Mouse (Mus musculus) spleen, postnatal 4 days (tissue): ENCODE data around the gene Frrs1l.
A peak's percentile ranks its signal among the peaks of the same experiment; 100 is the strongest.

Experiments used
- DNase-seq, 2 experiments: peaks; one replicate each; pipeline ENCODE4 v3.0.0; 2022; ENCODE audit warnings: low spot score in 2 of 2

The Frrs1l gene

DNA sequence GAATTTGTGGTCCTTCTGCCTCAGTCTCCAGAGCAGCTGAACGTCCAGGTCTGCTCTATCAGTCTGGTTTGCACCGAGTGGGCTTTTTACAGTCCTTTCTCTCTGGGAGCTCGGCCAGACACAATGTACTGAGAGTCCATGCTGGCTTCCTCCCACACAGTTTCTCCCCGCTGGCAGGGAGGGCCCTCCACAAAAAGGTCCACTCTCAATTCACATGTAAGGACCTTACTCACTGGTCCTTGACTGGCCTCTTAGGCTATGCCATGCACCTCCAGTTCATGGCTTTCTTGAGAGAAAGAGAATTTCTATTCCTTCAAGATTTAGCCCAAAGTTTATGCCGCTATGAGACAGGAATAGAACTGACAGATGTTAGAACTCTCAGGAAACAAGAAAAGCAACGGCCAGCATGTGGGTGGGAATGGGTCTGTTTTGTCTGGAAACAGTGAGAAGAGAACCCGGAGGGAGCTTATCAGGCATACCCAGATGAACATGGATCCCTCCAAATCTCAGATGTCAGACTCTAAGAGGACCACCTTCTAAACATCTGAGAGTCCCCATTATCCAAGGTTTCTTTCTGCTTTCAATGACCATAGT lies 24.5 kb downstream of the Frrs1l start:
- no peak for DNase-seq

DNA sequence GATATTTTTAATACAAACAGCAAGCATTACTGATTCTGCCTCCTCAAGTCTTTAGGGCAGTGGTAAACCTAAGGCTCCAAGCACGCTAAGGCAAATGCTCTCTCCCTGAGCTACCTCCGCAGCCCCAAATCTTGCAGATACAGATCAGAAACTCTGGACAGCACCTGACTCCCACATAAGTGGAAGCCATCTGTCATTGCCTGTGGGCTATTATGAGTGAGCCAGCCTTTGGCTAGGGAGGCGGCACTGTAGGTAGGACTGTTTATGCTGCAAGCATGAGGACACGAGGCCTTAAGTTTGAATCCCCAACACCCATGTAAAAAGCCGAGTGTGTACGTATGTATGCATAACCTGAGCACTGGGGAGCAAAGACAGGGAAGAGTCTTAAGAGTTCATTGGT lies 26.5 kb downstream of the Frrs1l start:
- DNase-seq = no peak

DNA sequence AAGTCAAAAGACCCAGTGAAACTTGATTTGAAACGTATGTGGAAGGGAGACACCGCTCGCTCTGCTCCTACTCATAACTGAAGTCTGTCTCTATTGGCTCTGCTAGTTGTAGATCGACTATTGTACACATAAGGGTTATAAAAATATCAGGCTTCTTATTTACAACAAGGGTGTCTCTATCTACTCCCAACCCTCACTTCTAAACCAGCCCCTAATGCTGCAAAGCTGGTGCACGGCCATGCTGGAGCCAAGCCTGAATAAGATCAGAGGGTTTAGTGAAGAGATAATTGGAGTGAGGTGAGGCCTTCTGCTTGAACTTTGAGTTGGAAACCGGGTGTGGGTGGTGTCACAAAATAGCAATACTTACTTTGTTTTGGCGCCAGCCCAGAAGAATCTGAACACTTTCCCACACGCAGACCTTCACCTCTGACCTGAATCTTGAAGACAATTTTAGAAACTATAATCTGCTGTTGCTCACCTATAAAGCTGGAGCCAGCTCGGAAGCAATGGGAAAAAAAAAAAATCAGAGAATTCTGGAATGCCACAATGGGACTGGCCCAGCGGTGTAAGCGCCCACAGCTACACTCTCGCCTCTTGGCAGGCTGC lies 28.8 kb downstream of the Frrs1l start:
- no peak for DNase-seq

DNA sequence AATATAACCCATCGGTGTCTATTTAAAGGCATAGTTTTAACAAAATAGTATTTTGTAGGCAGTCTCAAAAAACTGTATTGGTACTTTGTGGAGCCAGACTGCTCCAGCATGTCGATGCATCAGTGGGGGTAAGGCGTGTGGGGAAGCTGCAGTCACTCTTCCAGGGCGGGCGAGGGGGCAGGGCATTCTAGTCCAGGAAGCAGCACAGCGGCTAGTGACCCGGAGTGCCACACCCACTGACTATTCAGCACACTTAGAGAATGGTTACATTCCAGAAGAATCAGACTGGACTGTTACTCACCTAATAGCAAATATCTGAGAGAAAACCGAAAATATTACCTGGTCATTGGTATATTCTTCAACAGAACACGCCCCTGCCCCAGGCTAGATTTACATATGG lies 32.7 kb downstream of the Frrs1l start:
- DNase-seq = no peak

DNA sequence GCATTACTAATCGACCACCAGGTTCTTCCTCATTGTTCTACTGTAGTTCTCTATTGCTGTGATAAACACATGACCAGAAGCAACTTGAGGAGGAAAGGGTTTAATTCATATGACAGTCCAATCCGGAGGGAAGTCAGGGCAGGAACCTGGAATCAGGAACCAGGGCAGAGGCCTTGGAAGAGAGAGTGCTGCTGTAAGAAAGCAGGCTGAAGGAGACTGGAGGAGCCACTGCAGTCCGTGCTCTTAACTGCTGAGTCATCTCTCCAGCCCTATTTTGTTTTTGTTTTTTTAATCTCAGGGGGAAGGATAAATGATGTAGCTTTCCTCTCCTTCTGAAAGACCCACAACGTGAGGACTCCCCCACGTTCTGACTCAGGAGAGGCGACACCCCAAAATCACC lies 37.0 kb downstream of the Frrs1l start:
- no peak for DNase-seq

DNA sequence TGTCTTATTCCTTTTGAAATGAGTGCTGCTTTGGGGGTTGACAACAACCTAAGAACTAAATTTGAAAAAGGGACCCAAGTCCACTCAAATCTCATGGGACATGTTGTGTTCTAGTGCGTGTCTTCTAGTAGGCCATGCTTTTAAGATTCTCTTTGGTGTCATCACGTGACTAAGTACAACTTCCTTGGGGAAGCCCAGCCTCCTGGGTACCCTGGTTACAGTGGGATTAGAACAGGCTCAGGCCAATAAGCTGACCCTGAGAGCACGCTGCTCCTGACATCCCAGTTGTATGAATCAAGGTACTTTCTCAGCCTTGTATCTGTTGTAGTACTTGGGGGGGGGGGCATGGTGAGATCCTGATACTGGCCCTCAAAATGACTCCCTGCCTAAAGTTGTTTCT lies 38.5 kb downstream of the Frrs1l start:
- no peak for DNase-seq

DNA sequence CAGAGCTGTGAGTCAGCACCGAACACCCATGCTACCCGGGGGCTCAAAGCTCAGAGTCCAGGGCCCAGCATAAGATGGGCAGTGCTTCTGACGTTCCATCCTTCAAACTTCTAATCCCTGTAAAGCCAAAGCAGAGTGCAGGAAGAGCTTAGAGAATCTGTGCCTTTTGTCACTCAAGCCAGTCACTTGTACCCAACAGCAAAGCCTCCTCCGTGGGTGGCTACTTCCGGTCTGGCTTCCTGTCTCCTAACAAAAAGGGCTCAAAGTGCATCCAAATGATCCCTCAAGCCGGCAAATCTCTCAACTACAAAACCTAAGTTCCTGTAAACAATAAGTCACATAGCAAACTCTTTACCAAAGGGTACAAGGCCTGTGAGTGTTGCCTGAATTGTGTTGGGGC lies 40.7 kb downstream of the Frrs1l start:
- no peak for DNase-seq

DNA sequence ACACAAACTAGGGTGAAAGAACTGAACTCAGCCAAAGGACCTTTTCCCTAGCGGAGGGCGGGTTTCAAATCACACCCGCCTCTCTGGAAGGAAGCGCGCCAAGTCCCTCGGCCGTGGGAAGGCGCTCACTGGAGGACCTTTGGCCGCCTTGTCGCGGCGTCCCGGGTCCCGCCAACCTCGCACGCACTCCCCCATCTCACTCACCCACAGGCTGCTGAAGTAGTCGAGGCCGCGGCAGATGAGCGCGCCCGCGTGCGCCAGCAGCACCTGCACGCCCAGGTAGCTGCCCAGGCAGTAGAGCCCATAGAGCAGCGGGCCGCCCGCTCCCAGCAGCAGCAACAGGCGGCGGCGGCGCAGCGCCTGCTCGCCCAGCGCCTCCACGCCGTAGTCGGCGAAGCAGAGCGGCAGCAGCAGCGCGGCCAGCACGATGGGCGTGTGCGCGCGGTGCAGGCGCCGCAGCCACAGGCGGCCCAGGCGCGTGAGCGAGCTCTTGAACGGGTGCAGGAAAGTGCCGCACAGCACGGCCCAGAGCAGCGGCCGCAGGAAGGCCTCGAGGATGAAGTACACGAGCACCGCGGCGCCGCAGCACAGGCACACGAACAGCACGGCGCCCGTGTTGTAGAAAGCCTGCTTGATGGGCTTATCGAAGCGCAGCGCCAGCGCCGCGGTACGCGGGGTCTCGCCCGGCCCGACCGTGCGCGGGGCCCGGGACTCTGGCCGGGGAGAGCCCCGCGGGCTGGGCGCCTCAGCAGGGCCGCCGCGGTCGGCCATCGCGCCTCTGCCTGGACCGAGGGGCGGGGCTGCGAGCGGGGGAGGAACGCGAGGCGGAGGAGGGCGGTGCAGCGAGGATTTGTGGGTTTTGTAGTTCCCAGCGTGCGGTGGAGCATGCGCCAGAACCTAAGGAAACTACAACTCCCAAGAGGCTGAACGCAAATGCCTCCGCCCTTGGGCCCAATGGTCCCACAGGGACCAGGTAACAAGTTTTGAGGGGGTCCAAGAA lies 43.2 kb downstream of the Frrs1l start, which contains the start of gene Tmem245:
TSS of gene Tmem245 (minus strand) at position 797 of the 1,000 bp plus-strand sequence.
- peak; percentile 89 to 93 for DNase-seq

DNA sequence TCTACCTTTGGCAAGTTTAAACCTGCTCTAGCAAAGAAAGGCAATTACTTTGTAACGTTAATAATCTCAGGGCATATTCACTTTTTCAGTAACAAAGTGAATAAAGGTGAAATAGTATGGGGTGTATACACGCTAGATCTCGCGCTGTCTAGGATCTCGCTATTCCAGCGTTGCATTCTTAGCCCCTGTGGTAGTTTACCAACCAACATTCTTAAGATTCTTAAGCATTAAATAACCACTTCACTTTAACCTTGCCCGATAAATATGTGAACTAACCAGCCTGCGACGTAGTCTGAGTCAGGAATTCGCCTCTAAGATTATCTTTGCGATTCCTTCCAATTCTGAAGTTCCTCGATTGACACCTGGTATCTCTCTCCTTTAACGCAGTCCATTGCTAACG lies 44.0 kb downstream of the Frrs1l start:
- no peak for DNase-seq

DNA sequence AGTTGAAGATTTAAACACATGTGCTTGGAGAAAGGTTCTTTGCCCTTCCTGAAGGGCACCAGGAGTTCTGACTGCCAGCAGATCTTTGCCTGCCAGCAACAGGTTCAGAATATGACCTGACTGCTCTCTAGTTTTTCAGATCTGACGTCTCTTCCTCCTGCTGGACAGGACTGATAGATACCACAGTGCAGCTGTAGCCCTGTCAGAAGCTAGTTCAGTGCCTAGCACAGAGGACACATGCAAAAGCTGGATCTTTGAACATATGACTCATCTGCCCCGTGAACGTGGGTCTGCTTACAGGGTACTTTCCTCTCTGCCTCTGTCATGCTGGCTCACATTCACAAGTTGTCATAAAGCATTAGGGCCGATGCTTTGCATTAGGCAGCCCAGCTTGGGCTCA lies 45.9 kb downstream of the Frrs1l start:
- DNase-seq = no peak

DNA sequence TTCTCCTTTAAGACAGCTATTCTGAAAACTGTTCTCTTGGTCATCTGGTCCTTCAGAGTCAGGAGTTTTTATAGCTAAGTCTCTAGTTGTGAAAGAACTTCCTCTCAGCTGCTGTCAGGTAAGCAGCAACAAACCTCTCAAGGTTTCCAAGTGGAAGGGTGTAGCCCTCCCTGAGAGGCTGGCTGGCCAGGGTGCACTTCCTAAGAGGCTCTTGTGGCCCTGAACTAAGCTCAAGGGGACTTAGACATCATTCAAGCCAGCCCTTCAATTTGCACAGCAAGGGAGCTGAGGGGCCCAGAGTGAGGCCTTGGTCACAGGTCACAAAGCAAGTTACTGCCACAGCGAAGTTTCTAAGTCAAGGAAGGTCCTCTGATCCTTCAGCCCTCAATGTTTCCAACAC lies 46.9 kb downstream of the Frrs1l start:
- no peak for DNase-seq

DNA sequence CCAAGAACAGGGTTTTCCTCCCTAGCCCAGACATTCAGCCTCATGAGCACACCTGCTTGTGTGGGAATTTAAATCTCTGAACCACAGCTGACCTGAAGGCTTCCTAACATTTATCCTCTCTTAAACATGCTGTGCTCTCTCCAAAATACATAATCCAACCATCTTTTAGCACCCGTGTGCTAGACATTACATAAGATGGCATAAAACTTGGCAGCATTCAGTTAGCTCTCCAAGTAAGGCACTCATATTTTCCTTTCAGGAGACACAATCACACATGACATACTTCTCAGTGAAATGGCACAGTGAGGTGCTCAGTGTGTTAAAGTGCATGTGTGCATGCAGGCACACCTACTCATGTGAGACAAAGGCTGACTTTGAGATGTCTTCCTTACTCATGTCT lies 47.6 kb downstream of the Frrs1l start:
- DNase-seq = no peak

DNA sequence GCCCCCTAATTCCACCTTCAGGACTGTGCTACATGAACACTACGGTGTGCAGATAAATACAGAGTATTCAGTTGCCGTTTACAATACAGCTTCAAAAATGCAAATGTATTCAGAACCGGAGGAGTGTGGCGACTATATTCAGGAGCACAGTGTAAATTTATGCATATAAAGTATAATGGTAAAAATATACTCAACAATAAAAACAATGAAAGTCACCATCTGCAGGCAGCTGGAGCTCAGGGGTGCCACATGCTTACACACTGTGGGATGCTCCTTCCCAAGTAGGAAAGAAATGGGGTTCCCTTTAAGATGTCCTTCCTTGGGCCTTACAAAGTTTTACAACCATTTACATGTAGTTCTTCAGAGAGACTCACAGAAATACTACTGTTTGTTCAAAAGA lies 48.7 kb downstream of the Frrs1l start:
- no peak for DNase-seq

DNA sequence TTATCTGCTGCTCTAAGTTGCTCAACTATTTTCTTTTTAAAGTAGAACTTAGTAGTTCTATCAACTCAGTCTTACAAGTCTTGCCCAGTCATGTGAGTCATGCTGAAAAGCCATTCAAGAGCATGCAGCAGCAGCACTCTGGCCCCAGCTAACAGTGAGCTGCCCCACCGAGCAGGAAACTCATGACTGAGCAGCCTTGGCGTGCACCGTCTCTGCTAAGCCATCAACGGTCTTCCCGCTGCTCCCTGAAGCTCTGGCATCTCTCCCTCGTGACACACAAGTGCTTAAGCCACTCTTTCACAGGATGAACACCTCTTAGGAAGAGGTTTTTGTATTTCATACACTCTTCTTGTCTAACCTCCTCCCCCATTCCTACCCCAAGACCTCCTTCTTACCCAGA lies 53.1 kb downstream of the Frrs1l start:
- no peak for DNase-seq

DNA sequence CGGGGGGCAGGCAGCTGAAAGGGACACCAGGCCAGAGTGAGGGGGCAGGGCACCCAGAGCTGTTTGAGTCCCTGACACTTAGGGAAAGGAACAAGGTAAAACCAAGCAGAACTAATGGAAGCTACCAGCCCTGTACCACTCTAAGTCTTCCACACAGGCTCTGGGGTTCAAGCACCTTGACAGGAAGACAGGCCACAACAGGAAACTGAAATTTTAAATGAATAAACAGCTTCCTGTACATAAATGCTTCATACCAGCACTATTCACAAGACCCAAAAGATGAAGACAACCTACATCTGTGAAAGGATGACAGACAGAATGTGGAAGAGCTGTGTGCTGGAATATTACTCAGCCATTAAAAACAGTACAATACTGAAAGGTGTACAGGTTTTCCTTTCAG lies 54.9 kb downstream of the Frrs1l start:
- DNase-seq = no peak

DNA sequence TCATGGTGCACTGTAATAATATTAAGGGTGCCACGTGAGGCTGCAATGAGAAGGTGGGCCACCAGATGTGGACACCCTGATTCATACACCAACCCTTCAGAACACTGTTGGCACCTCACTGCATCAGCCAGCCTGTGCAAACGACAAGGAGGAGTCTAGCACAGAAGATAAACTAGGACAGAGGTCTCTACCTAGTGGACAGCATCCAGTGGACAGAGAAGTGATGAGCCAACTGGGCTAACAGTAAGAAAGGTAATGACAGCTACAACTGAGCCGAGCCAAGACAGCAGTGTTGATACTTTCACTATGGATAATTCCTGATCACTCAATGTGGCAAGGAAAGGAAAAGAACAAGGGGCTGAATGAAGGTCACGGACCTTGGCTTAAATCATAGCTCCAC lies 57.0 kb downstream of the Frrs1l start:
- DNase-seq = no peak

DNA sequence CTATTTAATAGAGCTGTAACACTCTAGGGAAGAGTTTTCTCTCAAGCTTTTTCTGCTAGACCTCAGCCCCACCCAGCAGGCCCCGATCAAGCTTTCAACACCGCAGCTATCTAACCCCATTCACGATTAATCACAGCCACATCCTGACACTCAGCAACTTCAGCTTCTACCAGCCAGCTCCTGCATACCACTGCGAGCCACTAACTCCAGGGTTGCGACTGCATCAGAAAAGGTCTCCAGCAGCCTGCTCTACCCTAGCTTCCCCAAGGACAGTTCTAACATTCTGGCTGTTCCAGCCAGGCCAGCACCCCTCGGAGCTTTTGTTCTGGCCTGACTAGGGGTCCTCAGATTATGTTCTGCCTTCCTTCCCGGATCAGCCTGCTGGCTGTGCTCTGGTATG lies 58.1 kb downstream of the Frrs1l start:
- no peak for DNase-seq

DNA sequence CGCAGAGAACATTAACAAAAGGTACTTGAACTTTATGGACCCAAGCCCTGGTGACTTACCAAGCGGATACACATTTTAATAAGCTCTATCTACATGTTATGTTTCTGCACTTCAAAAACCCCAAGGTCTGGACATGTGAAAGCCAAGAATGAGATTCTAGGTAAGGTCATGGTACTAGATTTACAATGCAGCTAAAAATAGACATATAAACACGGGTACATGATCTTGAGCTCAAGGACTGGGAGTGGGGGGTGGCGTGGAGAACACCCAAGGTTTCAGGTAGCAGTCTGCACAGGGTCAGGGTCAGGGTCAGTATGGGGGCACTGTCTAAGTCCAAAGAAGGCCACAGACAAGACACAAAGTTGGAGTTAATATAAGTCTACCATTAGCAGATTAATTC lies 59.9 kb downstream of the Frrs1l start:
- DNase-seq = no peak

DNA sequence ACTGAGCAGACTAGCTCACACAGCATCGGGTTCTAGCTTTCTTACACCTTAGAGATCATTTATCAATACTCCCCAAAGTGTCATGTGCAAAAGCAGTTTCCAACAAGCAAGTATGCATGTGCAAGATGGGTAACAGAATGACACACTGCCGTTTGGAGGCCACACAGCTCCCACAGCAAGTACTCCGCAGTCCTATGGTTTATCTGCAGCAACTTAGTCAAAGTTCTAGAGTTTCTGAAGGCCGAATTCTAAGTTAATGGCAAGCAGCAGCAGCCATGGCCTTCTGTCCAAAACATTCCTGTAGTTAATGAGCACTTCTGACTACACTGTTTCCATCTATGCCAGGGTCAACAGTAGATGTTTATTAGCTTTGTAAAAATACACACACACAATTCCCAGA lies 63.2 kb downstream of the Frrs1l start:
- no peak for DNase-seq

DNA sequence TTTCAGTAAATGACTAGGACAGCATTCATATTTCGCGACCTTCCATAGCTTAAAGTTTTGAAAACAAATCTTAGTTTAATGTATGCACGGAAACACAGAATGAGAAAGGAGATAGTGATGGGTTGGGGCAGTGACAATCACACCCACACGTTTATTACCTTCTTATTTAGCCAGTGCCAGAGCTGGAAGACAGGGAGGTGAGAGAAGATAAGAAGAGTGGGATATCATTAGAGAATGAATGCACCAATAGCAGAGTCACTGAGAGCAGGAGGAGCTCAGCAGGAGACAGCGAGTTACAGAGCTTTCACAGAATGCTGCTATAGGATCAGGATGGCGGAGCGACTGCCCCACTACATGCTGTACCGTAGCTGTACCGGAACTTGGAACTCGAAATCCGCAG lies 68.0 kb downstream of the Frrs1l start:
- no peak for DNase-seq

DNA sequence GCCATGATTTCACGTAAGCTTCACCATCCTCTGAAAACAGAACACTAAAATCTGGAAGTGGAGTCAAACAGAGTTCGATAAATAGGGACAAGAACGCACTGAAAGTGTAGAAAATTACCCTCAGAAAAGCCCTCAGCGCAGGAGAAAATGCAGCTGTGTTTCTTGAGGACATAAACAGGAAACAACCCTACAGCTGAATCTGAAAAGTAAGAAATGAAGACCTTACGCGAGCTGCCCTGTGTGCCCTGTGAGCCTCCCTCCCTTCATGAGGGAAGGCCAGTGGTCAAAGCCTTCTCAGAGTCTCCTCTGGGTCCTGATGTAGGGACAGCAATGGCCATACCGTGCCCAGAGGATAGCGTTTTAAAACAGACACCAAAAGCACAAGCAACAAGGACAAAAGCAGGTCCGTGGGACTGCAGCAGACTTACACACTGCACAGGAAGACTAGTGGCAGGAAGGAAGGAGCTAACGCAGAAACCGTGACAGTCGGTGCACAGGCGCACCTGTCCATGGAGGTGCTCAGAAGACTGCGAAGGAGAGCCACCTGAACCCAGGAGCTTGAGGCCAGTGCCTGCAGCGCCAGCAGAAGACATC lies 74.4 kb downstream of the Frrs1l start:
- peak in 1 of 2 experiments; percentile 17 for DNase-seq

DNA sequence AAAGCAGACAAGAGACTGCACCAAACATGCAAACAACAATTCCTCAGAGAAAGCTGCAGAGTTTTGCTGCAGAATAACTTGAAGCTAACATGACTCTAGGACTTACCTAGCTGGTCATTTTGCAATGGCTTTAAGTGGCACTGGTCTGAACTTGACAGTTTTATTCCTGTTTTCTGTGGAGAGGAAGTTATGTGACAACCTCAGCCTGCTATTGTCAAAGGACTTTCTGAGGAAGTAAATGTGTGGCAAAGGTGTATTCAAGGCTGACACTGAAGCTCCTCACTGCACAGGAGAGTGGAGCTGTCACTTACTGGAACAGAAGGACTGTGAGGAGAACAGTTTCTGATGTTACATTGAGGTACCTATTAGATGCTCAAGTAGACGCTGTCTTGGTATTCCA lies 75.4 kb downstream of the Frrs1l start:
- no peak for DNase-seq
